Mouse (Mus musculus) brown adipose tissue, adult 24 weeks (tissue): Measurements from ENCODE around the gene Treml1. TPM values are rescaled to one million over a fixed set of nuclear protein-coding genes. Genes with fewer than 3 reads are reported as not detected.
"Not testable (repeated sequence)": the region's sequence is repeated elsewhere in the genome, so short reads cannot be mapped to it uniquely, and the experiment has no call there.

Experiments used
- H3K27ac ChIP-seq: fragments of 200-500 bp; replicated peaks from 2 replicates; pipeline ENCODE4 v1.5.1; 2012; ENCODE audit warnings: low read depth, mild to moderate bottlenecking, low read length
- H3K4me1 ChIP-seq: fragments of 200-500 bp; 2 replicates; pipeline ENCODE4 v1.6.1; 2012; ENCODE audit warnings: low read length, mixed read lengths; ENCODE audit not compliant: control insufficient read depth, insufficient read depth, insufficient read length
- H3K4me3 ChIP-seq: fragments of 200-500 bp; 2 replicates; pipeline ENCODE4 v1.5.1; 2012; ENCODE audit warnings: low read depth, mild to moderate bottlenecking, low read length, moderate library complexity; ENCODE audit not compliant: insufficient read depth
- polyA plus RNA-seq: library from polyadenylated mRNA; stranded (reverse); fragments of >200 nt; gene quantifications from 2 replicates; pipeline ENCODE4 v1.2.4, GENCODE M21; 2012; ENCODE audit not compliant: missing spikeins, insufficient read depth, insufficient read length

The Treml1 gene
- polyA plus RNA-seq = not detected in 2 replicates

- Histone ChIP-seq H3K4me3 (no peak within 1 kb of the TSS), H3K27ac (no peak within 1 kb of the TSS), H3K4me1 (no peaks in the 10 kb centered on the region)
Measured at GRCm38 (mm10) chr17:48359616-48360015, at the start of gene Treml1. Treml1 (plus strand) TSS chr17:48359916.

DNA sequence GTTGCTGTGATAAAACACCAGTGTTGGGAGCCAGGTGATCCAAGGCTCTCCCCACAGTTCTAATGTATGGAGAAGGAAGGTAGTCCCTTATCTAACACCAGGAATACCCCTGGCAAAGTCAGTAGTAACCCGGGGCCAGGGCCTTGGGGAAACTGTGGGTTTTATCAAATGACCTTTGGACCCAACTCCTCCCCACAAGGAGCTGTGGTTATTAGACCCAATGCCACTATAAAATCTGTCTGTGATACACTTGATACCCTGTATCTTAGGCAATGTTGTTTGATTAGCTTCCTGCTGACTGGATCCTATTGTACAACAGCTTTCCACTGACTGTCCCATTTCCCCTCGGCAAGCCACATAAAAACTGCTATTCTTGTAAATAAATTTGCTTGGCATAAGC, 47.6 kb upstream of the Treml1 start:
- Histone ChIP-seq H3K27ac (no peak overlapping the region), H3K4me3 (no peak overlapping the region), H3K4me1 (no peaks in the 10 kb centered on the region)

DNA sequence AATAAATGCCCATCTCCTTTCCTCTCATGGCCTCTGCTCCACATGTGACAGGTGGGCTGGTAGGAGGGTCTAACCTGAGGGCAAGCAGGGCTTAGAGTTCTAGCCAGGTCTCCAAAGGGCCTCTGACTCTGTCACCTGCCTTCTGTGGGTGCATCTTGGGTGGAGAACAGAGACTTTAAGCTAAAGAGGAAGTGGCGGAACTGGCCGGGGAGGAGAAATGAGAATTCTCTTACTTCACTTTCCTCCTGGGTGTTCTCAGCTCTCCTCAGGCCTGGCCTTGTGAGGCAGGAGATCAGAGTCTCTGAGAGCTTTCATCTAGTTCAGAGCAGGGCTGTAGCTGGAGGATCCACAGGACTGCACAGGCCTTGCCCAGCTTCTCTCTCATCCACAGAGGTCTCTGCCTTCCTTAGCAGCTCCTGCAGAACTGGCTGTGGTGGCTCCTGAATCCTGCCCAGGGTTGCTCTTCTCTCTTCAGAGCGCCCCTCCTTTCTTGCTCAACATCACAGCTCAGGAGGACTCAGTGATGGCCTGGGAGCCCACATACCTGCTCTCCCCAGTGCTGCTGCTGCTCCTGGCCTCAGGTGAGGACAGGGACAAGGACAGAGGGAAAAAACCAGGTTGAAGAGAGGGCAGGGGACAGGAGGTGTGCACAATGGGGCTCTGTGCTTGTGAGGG, 43.7 kb upstream of the Treml1 start, which contains the start of gene B430306N03Rik:
TSS of gene B430306N03Rik (plus strand) at position 237 of the 675 bp plus-strand sequence.
- not testable (repeated sequence) for H3K27ac ChIP-seq, H3K4me3 ChIP-seq, H3K4me1 ChIP-seq

DNA sequence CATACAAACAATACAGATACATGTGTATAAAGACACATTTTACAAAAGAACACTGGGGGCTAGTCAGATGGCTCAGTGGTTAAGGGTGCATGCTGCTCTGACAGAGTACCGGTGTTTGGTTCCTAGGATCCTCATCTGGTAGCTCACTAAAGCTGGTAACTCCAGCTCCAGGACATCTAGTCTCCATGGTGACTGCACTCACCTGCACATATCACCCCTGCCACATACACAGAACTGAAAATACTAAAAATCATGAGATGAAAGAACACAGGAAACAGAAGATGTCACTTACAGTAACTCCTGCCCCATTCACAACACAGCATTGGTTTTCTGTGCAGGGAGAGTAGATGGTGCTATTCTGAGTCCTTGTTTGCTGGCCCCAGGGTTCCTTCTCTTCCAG, 41.0 kb upstream of the Treml1 start:
- no peaks in the 10 kb centered on the region for H3K4me1 ChIP-seq
- H3K4me3 ChIP-seq = no peak overlapping the region

GRCm38 (mm10) chr17:48321279-48321678, 38.4 kb upstream of the Treml1 start:
- H3K4me1 ChIP-seq = no peaks in the 10 kb centered on the region
- no peak overlapping the region for H3K4me3 ChIP-seq
- no peak overlapping the region for H3K27ac ChIP-seq

More for the DNA sequence above, 41.0 kb upstream of the Treml1 start:
- H3K27ac ChIP-seq = no peak overlapping the region

GRCm38 (mm10) chr17:48323236-48323635, 36.5 kb upstream of the Treml1 start:
- Histone ChIP-seq H3K4me3 (no peak overlapping the region), H3K4me1 (no peaks in the 10 kb centered on the region), H3K27ac (no peak overlapping the region)

DNA sequence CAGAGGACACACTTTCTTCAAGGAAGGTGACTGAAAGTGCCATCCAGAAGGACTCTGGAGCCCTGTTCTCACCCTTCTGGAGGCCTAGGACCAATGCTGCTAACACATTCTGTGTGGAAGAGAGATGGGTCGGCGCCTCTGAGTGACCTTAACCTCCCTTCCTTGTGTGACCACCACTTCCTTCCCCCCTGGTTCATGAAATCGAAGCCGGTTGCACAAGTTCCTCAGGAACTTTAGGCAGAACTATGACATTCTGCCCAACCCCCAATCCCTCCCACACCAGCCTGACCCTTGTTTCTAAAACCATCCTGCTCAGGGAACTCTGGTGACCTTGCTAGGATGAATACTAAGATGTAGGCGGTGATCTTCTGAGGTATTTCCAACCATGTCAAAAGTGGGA, 35.5 kb upstream of the Treml1 start:
- no peak overlapping the region for H3K27ac ChIP-seq
- H3K4me1 ChIP-seq = no peaks in the 10 kb centered on the region
- no peak overlapping the region for H3K4me3 ChIP-seq

- Histone ChIP-seq H3K4me3 (no peak overlapping the region), H3K27ac (no peak overlapping the region), H3K4me1 (no peaks in the 10 kb centered on the region)
Measured at GRCm38 (mm10) chr17:48325093-48325492, 34.6 kb upstream of the Treml1 start.

GRCm38 (mm10) chr17:48325638-48326037, 34.1 kb upstream of the Treml1 start:
- Histone ChIP-seq H3K27ac (no peak overlapping the region), H3K4me1 (no peaks in the 10 kb centered on the region), H3K4me3 (no peak overlapping the region)

GRCm38 (mm10) chr17:48326656-48327055, 33.1 kb upstream of the Treml1 start:
- no peaks in the 10 kb centered on the region for H3K4me1 ChIP-seq
- no peak overlapping the region for H3K4me3 ChIP-seq
- no peak overlapping the region for H3K27ac ChIP-seq

- no peak overlapping the region for H3K4me3 ChIP-seq
- no peak overlapping the region for H3K27ac ChIP-seq
- H3K4me1 ChIP-seq = no peaks in the 10 kb centered on the region
Measured at GRCm38 (mm10) chr17:48332524-48332923, 27.2 kb upstream of the Treml1 start.

DNA sequence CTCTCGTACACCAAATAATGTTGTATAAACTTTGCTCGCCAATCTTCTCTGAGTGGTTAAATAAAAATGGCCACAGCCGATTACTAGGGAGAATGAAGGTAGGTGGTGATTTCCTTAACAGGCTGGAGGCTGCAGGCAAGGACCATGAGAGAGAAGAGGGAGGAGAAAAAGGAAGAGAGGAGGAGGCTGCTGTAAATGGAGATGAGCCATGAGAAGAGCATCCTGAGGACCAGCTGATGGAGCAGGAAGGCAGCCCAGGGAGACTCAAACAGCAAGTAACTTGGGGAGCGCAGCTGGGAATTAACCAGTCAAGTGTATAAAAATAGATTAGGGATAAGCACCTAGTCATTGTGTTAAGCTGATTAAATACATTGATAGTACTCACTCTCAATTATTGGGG, 25.5 kb upstream of the Treml1 start:
- Histone ChIP-seq H3K27ac (no peak overlapping the region), H3K4me3 (no peak overlapping the region), H3K4me1 (no peaks in the 10 kb centered on the region)

DNA sequence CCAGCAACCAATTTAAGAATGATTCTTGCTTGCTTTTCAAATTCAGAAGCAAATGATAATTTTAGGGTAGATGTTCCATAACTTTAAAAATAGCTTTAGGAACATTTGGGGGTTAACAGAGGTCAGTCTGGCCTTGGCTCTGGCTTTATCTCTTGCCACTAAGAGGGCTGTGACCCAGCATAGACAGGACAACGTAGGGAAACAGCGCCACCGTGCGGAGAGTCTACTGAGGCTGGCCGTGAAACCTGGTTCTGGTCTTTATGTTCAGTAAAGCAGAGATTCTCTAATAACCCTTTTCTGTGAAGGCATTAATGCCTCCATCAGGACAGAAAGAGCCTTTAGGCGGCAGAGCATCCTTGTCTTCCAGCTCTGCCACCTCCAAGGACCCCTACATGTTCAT, 22.9 kb upstream of the Treml1 start:
- Histone ChIP-seq H3K27ac (no peak overlapping the region), H3K4me3 (no peak overlapping the region), H3K4me1 (no peaks in the 10 kb centered on the region)

DNA sequence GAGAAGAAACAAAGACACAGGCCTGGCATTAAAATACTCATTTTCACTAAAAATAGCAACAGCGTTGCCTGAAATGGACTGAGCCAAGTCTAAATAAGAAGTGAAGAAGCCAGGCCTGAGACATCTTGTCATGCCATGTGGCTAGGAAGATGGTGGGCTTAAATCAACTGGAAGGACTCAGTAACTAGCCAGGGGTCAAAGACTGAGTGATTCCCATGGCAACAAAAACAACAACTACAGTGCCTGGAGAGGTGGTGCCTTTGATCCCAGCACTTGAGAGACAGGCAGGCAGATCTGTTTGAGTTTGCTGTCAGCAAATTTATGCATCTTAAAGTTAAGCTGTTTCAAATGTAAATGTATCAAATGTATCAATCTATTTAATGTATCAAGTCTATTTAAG, 19.4 kb upstream of the Treml1 start:
- no peak overlapping the region for H3K4me3 ChIP-seq
- no peak overlapping the region for H3K27ac ChIP-seq
- H3K4me1 ChIP-seq = no peaks in the 10 kb centered on the region

GRCm38 (mm10) chr17:48341947-48342346, 17.8 kb upstream of the Treml1 start:
- no peaks in the 10 kb centered on the region for H3K4me1 ChIP-seq
- H3K4me3 ChIP-seq = no peak overlapping the region
- no peak overlapping the region for H3K27ac ChIP-seq

- Histone ChIP-seq H3K4me1 (no peaks in the 10 kb centered on the region), H3K27ac (no peak overlapping the region), H3K4me3 (no peak overlapping the region)
Measured at GRCm38 (mm10) chr17:48343065-48343464, 16.7 kb upstream of the Treml1 start.
